Mouse (Mus musculus) spleen, adult 2 months (tissue): ENCODE results near the gene Stk38.

Experiments used
- CTCF ChIP-seq: fragments of 200-500 bp; IDR thresholded peaks from 2 replicates; pipeline ENCODE4 v1.5.1; 2011; ENCODE audit warnings: mild to moderate bottlenecking, inconsistent platforms; ENCODE audit not compliant: insufficient read depth, insufficient read length, insufficient replicate concordance; ENCODE audit errors: extremely low read depth
- POLR2A ChIP-seq: fragments of 200-500 bp; IDR thresholded peaks from 2 replicates; pipeline ENCODE4 v1.6.1; 2011; ENCODE audit warnings: low read depth, low read length, inconsistent platforms

- TF ChIP-seq CTCF (no peak), POLR2A (no peak)
These were observed 8.9 kb upstream of the Stk38 start for GRCm38 (mm10) chr17:29016705-29017104.
